Mouse (Mus musculus) limb, embryonic 14.5 days (tissue): ENCODE measurements at regions not wholly inside any gene's neighbourhood (a gene's known extent, or its start where the extent isn't known, plus 50 kb on each side); places are given as distances from the start of the nearest gene placed in this dataset.
A peak's percentile ranks its signal among the peaks of the same experiment; 100 is the strongest.

Experiments used
- ATAC-seq: fragments of 200-750 bp; cut with Nextera tagmentation; 2 replicates; pipeline ENCODE4 v1.8.0; 2017; ENCODE audit warnings: low read depth, moderate number of reproducible peaks, moderate TSS enrichment; ENCODE audit not compliant: low FRiP score
- DNase-seq: peaks from one replicate; pipeline ENCODE4 v3.0.0-alpha.2; 2015; ENCODE audit warnings: low spot score
- H3K27ac ChIP-seq: fragments of 300-500 bp; sonication (generic); replicated peaks from 2 replicates; pipeline ENCODE4 v1.5.1; 2014; ENCODE audit warnings: low read depth, mild to moderate bottlenecking, low read length, moderate library complexity, mixed read lengths
- H3K27me3 ChIP-seq: fragments of 300-500 bp; sonication (generic); 2 replicates; pipeline ENCODE4 v1.6.1; 2014; ENCODE audit warnings: low read length, mixed read lengths; ENCODE audit not compliant: control insufficient read depth, insufficient read depth
- H3K36me3 ChIP-seq: fragments of 300-500 bp; sonication (generic); 2 replicates; pipeline ENCODE4 v1.6.1; 2014; ENCODE audit warnings: mild to moderate bottlenecking, low read length, moderate library complexity, mixed read lengths; ENCODE audit not compliant: control insufficient read depth, insufficient read depth
- H3K4me1 ChIP-seq: fragments of 300-500 bp; sonication (generic); 2 replicates; pipeline ENCODE4 v1.6.1; 2014; ENCODE audit warnings: antibody characterized with exemption, low read length, mixed read lengths; ENCODE audit not compliant: control insufficient read depth, insufficient read depth
- H3K4me2 ChIP-seq: fragments of 300-500 bp; sonication (generic); replicated peaks from 2 replicates; pipeline ENCODE4 v1.6.1; 2014; ENCODE audit warnings: low read depth, mild to moderate bottlenecking, low read length, moderate library complexity; ENCODE audit not compliant: severe bottlenecking
- H3K4me3 ChIP-seq: fragments of 300-500 bp; sonication (generic); replicated peaks from 2 replicates; pipeline ENCODE4 v1.5.1; 2014; ENCODE audit warnings: low read length
- H3K9ac ChIP-seq: fragments of 300-500 bp; sonication (generic); 2 replicates; pipeline ENCODE4 v1.6.1; 2014; ENCODE audit warnings: mild to moderate bottlenecking, low read depth, low read length, moderate library complexity; ENCODE audit not compliant: severe bottlenecking
- H3K9me3 ChIP-seq: fragments of 300-500 bp; sonication (generic); 2 replicates; pipeline ENCODE4 v1.6.1; 2016; ENCODE audit warnings: low read length; ENCODE audit not compliant: control insufficient read depth
- POLR2A ChIP-seq: fragments of 200-500 bp; IDR thresholded peaks from 2 replicates; pipeline ENCODE4 v1.8.0; 2012; ENCODE audit warnings: inconsistent platforms, mild to moderate bottlenecking, moderate library complexity, borderline replicate concordance; ENCODE audit not compliant: insufficient read depth, insufficient read length; ENCODE audit errors: extremely low read depth
- WGBS: fragments of 180-500 bp; shearing (Covaris S2); extraction: QIAGEN DNeasy Blood & Tissue Kit; methylation state at CpG from one replicate; pipeline ENCODE4 v1.1.7; 2014; 5-methylcytosine and 5-hydroxymethylcytosine counted together

DNA sequence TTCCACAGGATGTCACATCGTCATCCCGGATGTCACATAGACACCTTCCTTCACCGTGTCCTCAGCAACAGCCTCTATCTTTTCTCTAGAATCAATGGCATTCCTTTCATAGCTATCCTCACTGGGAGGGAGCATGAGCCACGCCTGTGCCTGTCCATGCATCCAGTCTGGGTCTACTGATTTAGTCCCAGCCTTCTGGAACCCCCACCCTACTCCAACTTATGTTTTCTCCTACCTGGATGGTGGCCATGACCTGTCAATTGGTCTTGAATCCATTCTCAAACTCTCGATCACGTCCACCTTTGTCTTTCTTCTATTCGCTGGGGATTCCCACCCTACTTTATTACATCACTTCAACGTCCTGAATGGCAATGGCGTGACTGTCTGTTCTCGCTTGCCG, 428.3 kb downstream of the Zfp704 start:
- 93% methylated on average over 11 of the region's 11 CpGs for WGBS
- H3K9ac ChIP-seq = no peak overlapping the region
- H3K4me2 ChIP-seq = no peak overlapping the region
- H3K9me3 ChIP-seq = no peaks in the 10 kb centered on the region
- ATAC-seq (no peak), DNase-seq (no peak)
- TF ChIP-seq POLR2A = no peak
- H3K27me3 ChIP-seq = no peaks in the 10 kb centered on the region
- no peaks in the 10 kb centered on the region for H3K4me1 ChIP-seq
- H3K36me3 ChIP-seq = no peaks in the 10 kb centered on the region
- no peak overlapping the region for H3K27ac ChIP-seq
- H3K4me3 ChIP-seq = no peak overlapping the region

DNA sequence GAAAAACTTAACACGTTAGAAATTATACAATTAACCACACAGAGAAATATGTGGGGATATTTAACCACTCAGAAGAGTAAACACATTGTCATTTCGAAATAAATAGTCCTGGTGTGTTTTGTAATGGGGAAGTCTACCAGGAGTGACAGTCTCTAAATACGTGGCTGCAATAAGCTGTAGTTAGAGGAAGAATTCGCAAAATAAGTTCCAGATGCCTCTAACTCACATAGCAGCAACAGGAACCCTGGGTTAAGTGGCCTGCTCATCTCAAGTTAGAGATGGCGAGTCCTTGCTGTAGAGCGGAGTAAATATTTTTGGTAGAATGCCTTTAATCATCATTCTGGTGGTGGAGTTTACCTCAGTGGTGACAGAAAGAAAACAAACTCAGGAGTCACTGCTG, 430.2 kb downstream of the Zfp704 start:
- ATAC-seq (no peak), DNase-seq (no peak)
- no peak overlapping the region for H3K27ac ChIP-seq
- H3K36me3 ChIP-seq = no peaks in the 10 kb centered on the region
- no peak overlapping the region for H3K9ac ChIP-seq
- TF ChIP-seq POLR2A = no peak
- no peaks in the 10 kb centered on the region for H3K27me3 ChIP-seq
- H3K4me3 ChIP-seq = no peak overlapping the region
- peaks cover under 1% of the 10 kb centered on the region; the same call in 1 of the 2 replicates for H3K4me1 ChIP-seq
- no peak overlapping the region for H3K4me2 ChIP-seq
- WGBS = 38% methylated on average over 6 of the region's 6 CpGs
- H3K9me3 ChIP-seq = no peaks in the 10 kb centered on the region

DNA sequence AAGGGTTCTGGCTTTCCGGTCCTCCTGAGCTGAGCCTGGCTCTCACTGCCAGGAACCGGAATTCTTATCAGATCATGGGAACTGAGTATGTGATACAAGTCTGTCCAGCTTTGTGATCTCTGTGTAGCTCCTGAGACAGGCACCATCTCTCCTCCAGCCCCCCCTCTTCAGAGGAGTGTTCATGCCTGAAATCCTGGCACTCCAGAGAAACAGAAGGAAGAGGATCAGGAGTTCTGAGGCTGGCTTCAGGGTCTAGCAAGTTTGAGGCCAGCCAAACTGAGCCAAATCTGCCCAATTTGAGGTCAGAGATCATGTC, 435.4 kb downstream of the Zfp704 start:
- 25% methylated on average over 2 of the region's 2 CpGs for WGBS
- H3K27me3 ChIP-seq = no peaks in the 10 kb centered on the region
- no peak for DNase-seq
- H3K4me1 ChIP-seq = peaks cover 14% of the 10 kb centered on the region
- ATAC-seq = 0 out of 2 replicates have a peak, but pooled peaks have one; percentile 1
- peak overlapping the region; percentile 0; the same call in 1 of the 2 replicates for H3K27ac ChIP-seq
- no peak overlapping the region for H3K4me3 ChIP-seq
- no peaks in the 10 kb centered on the region for H3K36me3 ChIP-seq
- no peaks in the 10 kb centered on the region for H3K9me3 ChIP-seq
- no peak overlapping the region for H3K9ac ChIP-seq
- H3K4me2 ChIP-seq = peak overlapping the region; percentile 22; the same call in 1 of the 2 replicates
- TF ChIP-seq POLR2A = no peak

DNA sequence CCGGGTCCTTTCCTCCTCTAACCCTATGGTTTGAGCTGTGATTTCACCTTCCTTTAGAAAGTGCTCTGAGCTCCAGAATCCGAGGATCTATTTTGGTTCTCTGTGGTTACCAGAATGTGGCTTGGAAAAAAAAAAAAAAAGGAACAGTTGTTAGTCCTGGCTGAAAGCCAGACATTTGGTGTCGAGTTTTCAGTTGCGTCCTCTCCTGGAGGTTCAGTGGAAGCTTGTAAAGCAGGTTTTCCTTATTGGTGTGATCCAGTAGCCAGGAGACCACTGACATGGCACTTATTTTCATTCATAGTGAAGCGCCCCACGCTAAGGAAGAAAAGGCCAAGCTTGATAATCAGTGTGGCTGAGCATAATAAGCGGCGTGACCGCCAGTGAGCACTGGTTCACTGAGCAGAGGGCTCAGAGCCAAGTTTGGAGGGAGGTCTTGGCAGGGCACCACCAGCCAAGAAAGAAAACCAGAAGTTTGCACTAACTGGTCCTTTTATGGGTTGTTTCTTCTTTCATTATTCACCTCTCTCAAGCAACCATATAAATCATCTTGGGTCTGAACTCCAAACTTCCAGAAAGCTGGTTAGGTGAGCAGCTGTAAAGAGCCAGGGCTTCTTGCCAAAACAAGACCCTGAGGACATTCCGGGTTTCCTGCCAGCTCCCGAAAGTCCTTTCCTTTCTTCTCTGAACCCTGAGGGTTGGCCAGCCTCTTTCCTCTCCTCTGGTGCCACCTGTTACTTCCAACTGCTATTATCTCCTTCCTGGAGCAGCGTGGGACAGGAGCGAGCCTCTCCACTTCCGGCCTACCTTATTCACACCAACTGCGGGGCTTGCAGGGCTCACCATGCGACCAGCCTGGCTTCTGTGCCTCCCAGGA, 436.0 kb downstream of the Zfp704 start:
- no peaks in the 10 kb centered on the region for H3K36me3 ChIP-seq
- peak overlapping the region; percentile 22 for H3K4me2 ChIP-seq
- H3K4me1 ChIP-seq = peaks cover 14% of the 10 kb centered on the region
- DNase-seq (peak; percentile 88), ATAC-seq (peak; percentile 87)
- WGBS = 12% methylated on average over 16 of the region's 16 CpGs
- H3K27ac ChIP-seq = peak overlapping the region; percentile 0; the same call in 1 of the 2 replicates
- no peaks in the 10 kb centered on the region for H3K9me3 ChIP-seq
- no peaks in the 10 kb centered on the region for H3K27me3 ChIP-seq
- no peak overlapping the region for H3K4me3 ChIP-seq
- TF ChIP-seq POLR2A = no peak
- no peak overlapping the region for H3K9ac ChIP-seq

DNA sequence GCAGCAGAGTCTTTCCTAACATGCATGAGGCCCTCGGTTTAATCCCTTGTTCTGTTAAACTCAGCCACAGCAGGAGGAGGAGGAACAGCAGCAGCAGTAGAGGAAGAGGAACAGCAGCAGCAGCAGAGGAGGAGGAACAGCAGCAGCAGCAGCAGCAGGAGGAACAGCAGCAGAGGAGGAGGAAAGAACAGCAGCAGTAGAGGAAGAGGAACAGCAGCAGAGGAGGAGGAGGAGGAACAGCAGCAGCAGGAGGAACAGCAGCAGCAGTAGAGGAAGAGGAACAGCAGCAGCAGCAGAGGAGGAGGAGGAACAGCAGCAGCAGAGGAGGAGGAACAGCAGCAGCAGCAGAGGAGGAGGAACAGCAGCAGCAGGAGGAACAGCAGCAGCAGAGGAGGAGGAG, 437.9 kb downstream of the Zfp704 start:
- Histone ChIP-seq H3K36me3 (no peaks in the 10 kb centered on the region), H3K27me3 (no peaks in the 10 kb centered on the region), H3K4me1 (peaks cover 14% of the 10 kb centered on the region), H3K9me3 (no peaks in the 10 kb centered on the region), H3K9ac (no peak overlapping the region), H3K27ac (no peak overlapping the region), H3K4me2 (no peak overlapping the region), H3K4me3 (no peak overlapping the region)
- ATAC-seq (no peak), DNase-seq (no peak)
- TF ChIP-seq POLR2A = no peak
- 40% methylated on average over 1 of the region's 1 CpGs for WGBS
